Mouse (Mus musculus) thymus, postnatal 4 days (tissue): ENCODE measurements around the gene Ccdc78.
"Not testable (repeated sequence)": the region's sequence is repeated elsewhere in the genome, so short reads cannot be mapped to it uniquely, and the experiment has no call there.

Source experiments
- DNase-seq: peaks from one replicate; pipeline ENCODE4 v3.0.0; 2021

Gene Ccdc78

GRCm38 (mm10) chr17:25786280-25786679 is at the start of gene Ccdc78:
Gene Ccdc78, plus strand, starts transcription at chr17:25786580.
- DNase-seq, result no peak

- no peak for DNase-seq
Observed at GRCm38 (mm10) chr17:25738861-25739260, 47.5 kb upstream of the Ccdc78 start.

GRCm38 (mm10) chr17:25741471-25741870 is 44.9 kb upstream of the Ccdc78 start:
- DNase-seq, result not testable (repeated sequence)

- no peak for DNase-seq
Observed at GRCm38 (mm10) chr17:25743831-25744230, 42.5 kb upstream of the Ccdc78 start.

GRCm38 (mm10) chr17:25744311-25744710 is 42.1 kb upstream of the Ccdc78 start:
- DNase-seq, result no peak

- no peak for DNase-seq
Observed at GRCm38 (mm10) chr17:25748238-25748637, 38.1 kb upstream of the Ccdc78 start.

- DNase-seq, result no peak
Observed at GRCm38 (mm10) chr17:25749314-25749713, 37.1 kb upstream of the Ccdc78 start.

GRCm38 (mm10) chr17:25751446-25751845 is 34.9 kb upstream of the Ccdc78 start:
- no peak for DNase-seq

GRCm38 (mm10) chr17:25754241-25754640 is 32.1 kb upstream of the Ccdc78 start, which contains the start of gene Msln:
Gene Msln, minus strand, starts transcription at chr17:25754378.
- DNase-seq, result no peak

- no peak for DNase-seq
Observed at GRCm38 (mm10) chr17:25755086-25755485, 31.3 kb upstream of the Ccdc78 start.

GRCm38 (mm10) chr17:25755627-25756377 is 30.6 kb upstream of the Ccdc78 start:
- DNase-seq, result no peak

GRCm38 (mm10) chr17:25756378-25757242 is 29.8 kb upstream of the Ccdc78 start:
- no peak for DNase-seq

GRCm38 (mm10) chr17:25757691-25758090 is 28.7 kb upstream of the Ccdc78 start:
- no peak for DNase-seq

- no peak for DNase-seq
Observed at GRCm38 (mm10) chr17:25760148-25760547, 26.2 kb upstream of the Ccdc78 start.

GRCm38 (mm10) chr17:25761561-25761970 is 24.8 kb upstream of the Ccdc78 start:
- no peak for DNase-seq

- no peak for DNase-seq
Observed at GRCm38 (mm10) chr17:25762591-25762990, 23.8 kb upstream of the Ccdc78 start.

- DNase-seq, result no peak
Observed at GRCm38 (mm10) chr17:25765886-25766285, 20.5 kb upstream of the Ccdc78 start.

GRCm38 (mm10) chr17:25769331-25769730 is 17.0 kb upstream of the Ccdc78 start:
- no peak for DNase-seq

- peak; percentile 99 for DNase-seq
Observed at GRCm38 (mm10) chr17:25773549-25774120, 12.7 kb upstream of the Ccdc78 start, which contains the start of gene Narfl. Gene Narfl, plus strand, starts transcription at chr17:25773776.

- DNase-seq, result no peak
Observed at GRCm38 (mm10) chr17:25775318-25776062, 10.9 kb upstream of the Ccdc78 start.

GRCm38 (mm10) chr17:25777948-25778347 is 8.4 kb upstream of the Ccdc78 start:
- DNase-seq, result no peak

GRCm38 (mm10) chr17:25781339-25781738 is 5.0 kb upstream of the Ccdc78 start:
- no peak for DNase-seq

GRCm38 (mm10) chr17:25783086-25783485 is 3.3 kb upstream of the Ccdc78 start:
- no peak for DNase-seq
